Mouse (Mus musculus) right cerebral cortex, postnatal 25 days (tissue): ENCODE measurements around the gene Tnp1.

ENCODE experiments used
- DNase-seq: peaks from one replicate; pipeline ENCODE4 v3.0.0; 2022

Tnp1 gene

GRCm38 (mm10) chr1:73015731-73016130 lies at the start of gene Tnp1:
Gene Tnp1, minus strand, starts transcription at chr1:73015909.
- DNase-seq, result no peak

- no peak for DNase-seq
Observed at GRCm38 (mm10) chr1:73064336-73064735, 48.6 kb upstream of the Tnp1 start.

- DNase-seq, result no peak
Observed at GRCm38 (mm10) chr1:73061491-73062233, 46.0 kb upstream of the Tnp1 start.

- no peak for DNase-seq
Observed at GRCm38 (mm10) chr1:73060271-73060670, 44.6 kb upstream of the Tnp1 start.

- DNase-seq, result no peak
Observed at GRCm38 (mm10) chr1:73056266-73057001, 40.7 kb upstream of the Tnp1 start.

GRCm38 (mm10) chr1:73055820-73056219 lies 40.1 kb upstream of the Tnp1 start:
- DNase-seq, result no peak

- DNase-seq, result no peak
Observed at GRCm38 (mm10) chr1:73055206-73055605, 39.5 kb upstream of the Tnp1 start.

GRCm38 (mm10) chr1:73053545-73054326 lies 38.0 kb upstream of the Tnp1 start:
- DNase-seq, result no peak

- no peak for DNase-seq
Observed at GRCm38 (mm10) chr1:73046896-73047672, 31.4 kb upstream of the Tnp1 start.

GRCm38 (mm10) chr1:73045948-73046685 lies 30.4 kb upstream of the Tnp1 start:
- no peak for DNase-seq

- no peak for DNase-seq
Observed at GRCm38 (mm10) chr1:73043671-73044070, 28.0 kb upstream of the Tnp1 start.

GRCm38 (mm10) chr1:73040691-73041425 lies 25.1 kb upstream of the Tnp1 start:
- no peak for DNase-seq

- DNase-seq, result no peak
Observed at GRCm38 (mm10) chr1:73038532-73038931, 22.8 kb upstream of the Tnp1 start.

- DNase-seq, result no peak
Observed at GRCm38 (mm10) chr1:73036536-73036935, 20.8 kb upstream of the Tnp1 start.

- DNase-seq, result no peak
Observed at GRCm38 (mm10) chr1:73035726-73036125, 20.0 kb upstream of the Tnp1 start.

- DNase-seq, result no peak
Observed at GRCm38 (mm10) chr1:73032491-73032890, 16.8 kb upstream of the Tnp1 start.

- DNase-seq, result no peak
Observed at GRCm38 (mm10) chr1:73028741-73029140, 13.0 kb upstream of the Tnp1 start.

GRCm38 (mm10) chr1:73027381-73027780 lies 11.7 kb upstream of the Tnp1 start:
- no peak for DNase-seq

GRCm38 (mm10) chr1:73026786-73027299 lies 11.1 kb upstream of the Tnp1 start:
- DNase-seq, result no peak

GRCm38 (mm10) chr1:73026157-73026556 lies 10.4 kb upstream of the Tnp1 start:
- DNase-seq, result no peak

- no peak for DNase-seq
Observed at GRCm38 (mm10) chr1:73006847-73007246, 8.9 kb downstream of the Tnp1 start.
